Mouse (Mus musculus) retina, postnatal 1 day (tissue): ENCODE measurements around the gene Apmap.
"Not testable (repeated sequence)": the region's sequence is repeated elsewhere in the genome, so short reads cannot be mapped to it uniquely, and the experiment has no call there.

ENCODE experiments used
- DNase-seq: peaks from one replicate; pipeline ENCODE4 v3.0.0-alpha.2; 2012

Gene Apmap

DNA sequence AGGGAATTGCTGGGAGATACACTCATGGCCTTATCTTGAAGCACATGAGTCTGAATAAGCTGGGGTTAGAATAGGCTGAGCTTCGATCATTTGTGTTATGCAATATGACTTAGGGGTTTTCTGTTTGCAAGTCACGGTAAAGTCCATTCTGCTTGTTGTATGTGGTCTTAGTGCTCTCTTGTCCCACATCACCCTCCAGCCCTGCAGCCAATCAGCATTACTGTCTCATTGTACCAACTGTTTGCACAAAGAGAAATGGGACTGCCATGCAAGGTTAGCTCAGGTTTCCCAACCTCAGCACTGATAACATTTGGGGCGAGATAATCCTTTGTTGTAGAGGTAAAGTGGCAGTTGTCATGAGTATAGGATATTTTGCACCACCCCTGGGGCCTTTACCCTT is 1.7 kb upstream of the Apmap start:
- no peak for DNase-seq

DNA sequence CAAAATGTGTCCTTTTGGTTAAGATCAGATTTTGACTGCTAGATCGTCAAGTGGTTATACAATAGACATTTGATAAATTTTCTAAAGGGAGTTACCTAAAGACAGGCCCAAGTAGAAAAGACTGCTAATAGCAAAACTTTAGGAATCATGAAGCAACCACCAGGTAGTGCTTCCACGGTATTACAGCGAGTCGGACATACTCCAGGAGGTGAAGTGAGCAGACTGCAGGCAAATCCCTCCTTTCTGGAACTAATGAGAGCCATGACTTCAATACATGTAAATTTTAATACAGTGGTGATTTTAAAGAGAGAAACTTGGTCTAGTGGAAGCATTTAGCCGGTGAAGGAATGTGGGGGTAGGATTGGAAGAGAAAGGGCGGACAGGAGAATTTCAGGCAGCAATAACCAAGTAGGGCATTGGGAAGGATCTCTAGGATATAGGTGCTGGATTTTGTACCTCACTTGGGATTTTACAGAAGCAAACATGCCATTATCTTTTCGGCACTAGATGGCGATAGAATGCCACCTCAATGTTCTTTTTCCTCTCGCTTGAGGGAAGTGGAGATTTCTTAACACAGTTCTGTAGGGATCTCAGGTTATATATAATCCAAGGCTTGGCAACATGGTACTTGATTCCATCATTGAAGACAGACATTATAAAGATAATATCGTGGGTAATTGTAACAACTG is 649 bp upstream of the Apmap start:
- DNase-seq = peak; percentile 88

DNA sequence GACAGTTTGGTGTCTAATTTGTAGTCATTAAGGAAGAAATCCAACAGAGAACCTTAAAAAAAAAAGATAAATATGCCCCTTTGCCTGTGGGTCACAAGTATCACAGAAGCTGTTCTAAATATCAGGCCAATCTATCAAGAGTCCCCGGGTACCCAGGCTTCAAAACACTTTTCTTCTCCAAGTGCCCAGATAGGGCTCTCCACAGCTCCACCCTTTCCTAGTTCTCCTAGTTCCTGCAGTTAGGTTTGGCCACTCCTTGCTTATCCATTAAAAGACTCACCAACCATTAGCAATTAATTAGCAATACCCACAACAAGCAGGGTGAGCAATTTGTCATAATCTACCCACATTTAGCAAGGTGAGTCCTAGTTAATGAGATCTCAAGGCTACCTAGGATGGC is 1.3 kb downstream of the Apmap start:
- DNase-seq = no peak

DNA sequence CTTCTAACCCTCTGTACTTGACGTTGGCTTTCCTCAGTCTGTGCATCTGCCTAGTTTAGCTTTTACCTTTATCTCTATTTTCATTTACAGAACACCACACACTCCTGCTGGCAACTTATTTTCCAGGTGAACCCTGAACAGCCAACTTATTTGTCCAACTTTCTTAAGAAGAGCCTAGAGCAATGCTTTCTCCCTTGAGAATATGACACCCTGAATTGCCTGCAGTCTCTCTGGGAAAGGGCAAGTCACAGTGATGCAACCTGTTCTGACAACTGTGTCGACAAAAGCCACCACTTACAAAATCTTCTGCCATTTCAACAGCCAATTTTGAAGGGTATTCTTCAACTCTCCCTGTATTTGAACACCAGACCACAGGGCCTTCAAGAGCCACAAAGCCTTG is 3.6 kb downstream of the Apmap start:
- no peak for DNase-seq

DNA sequence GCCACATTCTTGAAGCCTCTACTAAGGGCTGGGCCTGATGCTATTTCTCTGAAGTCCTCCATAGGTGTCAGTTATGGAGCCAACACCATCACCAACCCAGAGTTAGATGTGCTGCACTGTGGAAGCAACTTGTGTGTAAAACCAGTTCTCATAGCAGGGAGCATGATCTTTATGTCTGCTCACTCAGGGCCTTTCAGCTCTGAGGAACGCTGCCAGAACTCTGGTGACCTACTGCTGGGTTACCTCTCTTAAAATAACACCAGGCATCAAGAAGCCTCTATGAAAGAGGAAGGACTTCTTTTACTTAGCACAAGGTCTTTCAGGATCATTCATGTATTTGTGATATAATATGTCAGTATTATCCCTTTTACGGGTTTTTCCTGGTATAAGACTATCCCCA is 6.2 kb downstream of the Apmap start:
- DNase-seq = no peak

DNA sequence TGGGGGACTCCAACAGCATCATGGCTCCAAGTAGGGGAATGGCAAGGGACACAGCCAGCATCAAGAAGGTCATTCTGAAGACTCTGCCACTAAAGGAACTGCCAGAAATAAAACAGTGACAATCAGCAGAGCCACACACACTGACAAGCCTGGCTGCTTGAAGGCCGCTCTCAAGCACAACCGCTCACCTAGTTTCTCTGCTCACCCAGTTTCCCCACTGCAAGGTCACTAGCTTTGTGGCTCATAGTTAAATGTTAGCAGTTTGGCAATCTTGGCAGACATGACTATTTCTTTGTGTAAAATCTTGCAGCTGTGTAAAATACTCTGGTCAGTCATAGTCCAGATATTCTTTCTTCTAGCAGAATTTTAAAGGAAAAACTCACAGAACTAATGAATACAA is 8.1 kb downstream of the Apmap start:
- no peak for DNase-seq

DNA sequence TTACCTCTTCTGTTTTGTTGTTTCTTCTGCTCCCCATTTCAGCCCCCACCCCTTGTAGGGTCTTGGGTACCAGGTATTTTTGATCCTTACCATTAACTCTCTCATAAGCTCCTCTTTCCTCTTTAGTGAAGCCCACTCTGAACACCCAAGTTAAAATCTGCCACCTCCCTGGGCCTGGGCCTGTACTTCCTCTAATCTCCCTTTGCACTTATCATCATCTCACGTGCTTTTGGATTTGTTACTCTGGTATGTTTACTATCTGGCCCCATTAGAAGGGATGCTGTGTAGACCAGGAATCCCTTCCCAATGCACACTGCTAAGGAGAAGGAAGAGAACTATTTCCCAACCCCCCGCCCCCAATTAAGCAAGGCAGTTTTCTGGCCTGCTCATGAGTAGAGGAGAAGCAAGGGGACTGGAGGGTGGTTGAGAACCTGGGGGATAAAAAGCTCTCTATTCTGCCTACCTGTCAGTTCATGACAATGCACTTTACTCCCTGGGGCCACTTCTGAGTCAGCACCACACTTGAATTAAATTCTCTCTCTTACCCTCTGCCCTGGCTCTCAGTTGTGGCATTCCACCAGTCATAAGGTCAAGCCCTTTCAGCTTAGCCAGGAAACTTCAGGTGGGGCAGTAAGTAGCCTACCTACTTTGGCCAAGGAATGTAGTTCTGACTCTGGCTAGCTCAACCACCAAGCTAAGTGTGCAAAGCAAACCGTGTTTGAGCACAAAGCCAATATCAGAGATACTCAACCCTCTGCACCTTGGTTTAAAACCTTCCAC is 12.8 kb downstream of the Apmap start:
- DNase-seq = no peak

DNA sequence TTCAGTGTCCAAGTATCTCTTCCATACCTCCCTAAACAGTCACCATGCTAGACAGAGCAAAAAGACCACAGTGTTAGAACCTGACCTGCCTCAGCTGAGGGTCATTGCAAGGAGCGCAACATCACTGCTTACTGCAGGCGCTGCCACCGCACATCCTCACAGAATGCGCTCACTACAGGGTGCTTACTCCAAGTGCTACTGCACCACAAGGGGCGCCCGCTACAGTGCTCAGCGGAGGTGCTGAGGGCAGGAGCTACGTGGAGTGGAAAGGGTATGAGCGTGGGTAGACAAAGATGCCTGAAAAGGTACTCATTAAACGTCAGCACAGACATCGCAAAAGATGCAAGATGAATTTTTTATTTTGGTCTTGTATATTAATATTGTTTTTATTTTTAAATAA is 19.3 kb downstream of the Apmap start:
- no peak for DNase-seq

DNA sequence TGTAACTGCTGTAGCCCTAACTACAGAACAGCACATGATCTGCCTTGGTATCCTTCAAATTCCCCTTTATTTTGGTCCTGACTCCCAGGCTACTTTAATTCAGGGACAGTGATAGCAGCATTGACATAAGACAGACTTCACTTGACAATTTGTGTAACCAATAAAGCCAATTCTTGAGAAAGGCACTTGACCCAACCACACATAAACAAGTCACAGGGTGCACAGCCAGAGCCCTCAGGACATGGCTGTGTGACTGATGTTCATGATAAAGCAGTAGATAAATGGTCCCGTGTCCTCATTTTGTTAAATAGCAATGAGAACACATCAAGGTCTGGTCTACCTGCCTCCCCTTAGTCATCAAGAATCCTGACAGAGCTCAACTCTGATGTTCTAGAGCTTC is 28.7 kb downstream of the Apmap start:
- no peak for DNase-seq

DNA sequence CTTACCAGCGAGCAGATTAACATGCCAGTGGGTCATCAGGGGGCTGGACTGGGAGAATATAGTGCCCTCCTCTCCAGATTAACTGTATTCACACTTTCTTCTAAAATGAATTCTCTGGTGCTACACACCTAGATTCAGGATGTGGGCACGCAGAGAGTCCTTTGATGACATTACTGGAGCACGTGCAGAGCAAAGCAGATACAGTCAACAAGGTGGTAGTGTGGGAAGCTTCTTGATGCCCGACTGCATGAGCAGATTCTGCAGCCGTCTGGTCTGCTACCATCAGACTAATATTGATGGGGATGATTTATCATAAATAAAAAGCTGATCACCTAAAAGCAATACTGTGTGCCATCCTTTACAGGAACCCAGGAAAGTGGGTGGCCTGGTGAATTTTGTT is 29.8 kb downstream of the Apmap start:
- DNase-seq = no peak

DNA sequence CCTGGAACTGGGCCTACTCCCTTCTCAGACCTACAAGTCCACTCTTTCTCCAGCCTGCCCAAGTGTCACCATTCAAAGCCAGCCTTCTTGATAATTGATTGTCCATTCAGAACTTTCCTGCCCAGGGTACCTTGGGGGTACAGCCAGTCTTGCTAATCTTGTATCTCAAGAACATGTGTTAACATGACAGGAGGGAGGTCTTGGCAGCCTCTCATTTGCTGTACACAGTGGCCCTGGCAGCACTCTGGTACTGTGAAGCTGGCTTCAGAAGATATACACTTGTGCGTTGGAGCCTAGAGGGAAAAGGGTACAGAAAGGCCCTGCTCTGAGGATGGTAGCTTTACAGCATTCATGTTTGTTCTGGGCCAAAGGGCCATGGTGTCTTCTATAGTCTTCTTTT is 32.1 kb downstream of the Apmap start:
- DNase-seq = no peak

DNA sequence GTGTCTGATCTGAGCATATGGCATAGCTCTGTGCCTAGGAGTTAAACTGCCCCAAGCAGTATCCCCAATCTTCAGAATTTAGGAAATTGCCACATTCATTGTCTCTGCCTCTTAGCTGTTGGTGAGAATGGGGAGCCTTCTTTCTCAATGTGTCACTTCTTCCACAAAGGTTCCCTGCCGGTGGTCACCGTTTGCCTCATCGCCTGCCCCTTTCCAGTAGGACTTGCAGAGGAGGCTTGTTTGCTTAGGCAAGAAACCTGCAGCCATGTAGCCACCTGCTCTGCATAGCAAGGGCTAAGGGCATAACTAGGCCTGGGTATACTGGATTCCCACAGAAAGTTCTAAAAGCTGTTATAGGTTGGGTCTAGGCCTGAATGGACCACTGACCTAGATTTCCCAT is 35.9 kb downstream of the Apmap start:
- no peak for DNase-seq

DNA sequence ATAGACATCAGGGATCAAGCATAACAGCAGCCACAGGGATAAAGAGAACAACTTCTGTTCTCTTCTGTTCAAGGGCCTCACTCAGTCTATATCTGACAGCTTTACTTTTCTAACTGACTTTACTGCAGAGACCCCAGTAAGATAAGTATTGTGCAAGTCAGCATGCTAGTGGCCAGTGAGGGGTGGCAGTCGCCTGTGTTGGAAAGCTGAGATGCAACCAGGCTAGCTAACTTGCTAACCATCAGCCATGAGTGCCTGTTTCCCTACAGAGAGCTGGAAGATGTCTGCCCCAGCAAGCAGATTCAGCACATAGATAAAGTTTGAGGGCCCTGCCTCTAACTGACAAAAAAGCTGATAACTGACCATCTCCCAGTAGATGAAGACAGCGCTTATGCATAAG is 37.6 kb downstream of the Apmap start:
- no peak for DNase-seq

DNA sequence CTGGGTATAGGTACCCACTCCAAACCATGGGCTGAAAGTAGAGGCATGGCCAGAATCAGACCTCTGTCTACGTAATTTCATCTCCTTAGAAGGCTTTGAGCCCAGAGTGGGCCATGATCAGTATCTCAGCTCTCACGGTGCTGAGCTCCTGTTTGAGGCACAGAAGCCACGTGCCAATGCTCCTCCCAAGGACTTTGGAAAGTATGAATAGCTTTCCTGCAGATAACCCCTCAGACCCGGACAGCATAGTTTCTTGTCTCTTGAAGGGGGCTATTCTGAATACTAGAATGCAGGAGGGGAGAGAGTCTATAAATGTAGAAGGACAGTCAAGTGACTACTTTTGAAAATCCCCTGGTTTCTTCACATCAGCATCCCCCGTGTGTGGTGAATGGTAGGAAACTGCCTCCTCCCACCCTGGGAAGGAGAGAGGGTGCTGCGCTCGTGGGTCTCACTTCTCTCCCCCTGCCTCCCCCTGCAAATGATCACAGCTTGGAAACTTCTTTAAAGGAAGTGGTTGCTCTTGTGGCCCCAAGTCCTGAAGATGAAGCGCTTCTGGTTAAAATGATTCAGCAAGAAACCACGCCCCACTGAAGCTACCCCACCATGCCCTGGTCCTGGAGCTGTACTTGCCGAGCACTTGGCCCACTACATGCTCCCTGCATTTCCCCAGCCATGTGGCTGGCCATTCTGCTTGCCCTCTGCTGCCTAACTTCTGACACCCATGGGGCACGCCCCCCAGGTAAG is 38.3 kb downstream of the Apmap start, which contains the start of gene Cst7:
Cst7 (plus strand) TSS at position 569 of the 744 bp plus-strand sequence.
- DNase-seq = no peak

DNA sequence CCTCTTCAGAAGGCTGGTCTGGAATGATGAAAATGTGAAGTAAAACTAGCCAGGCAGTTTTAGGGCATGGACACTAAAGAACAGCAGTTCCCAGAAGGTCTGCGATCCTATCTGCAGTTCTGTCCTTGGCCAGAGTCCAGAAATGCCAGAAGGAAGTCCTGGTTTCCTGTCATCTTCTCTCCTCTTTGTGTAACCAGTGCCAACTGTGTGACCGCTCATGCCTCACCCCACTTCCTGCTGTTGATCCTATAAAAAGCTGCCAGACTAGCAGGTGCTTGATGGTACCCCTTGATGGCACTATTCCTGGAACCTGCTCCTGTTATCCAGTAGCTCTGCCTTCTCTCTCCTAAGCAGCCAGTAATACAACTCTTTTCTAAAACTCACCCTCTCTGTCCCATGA is 41.3 kb downstream of the Apmap start:
- no peak for DNase-seq

DNA sequence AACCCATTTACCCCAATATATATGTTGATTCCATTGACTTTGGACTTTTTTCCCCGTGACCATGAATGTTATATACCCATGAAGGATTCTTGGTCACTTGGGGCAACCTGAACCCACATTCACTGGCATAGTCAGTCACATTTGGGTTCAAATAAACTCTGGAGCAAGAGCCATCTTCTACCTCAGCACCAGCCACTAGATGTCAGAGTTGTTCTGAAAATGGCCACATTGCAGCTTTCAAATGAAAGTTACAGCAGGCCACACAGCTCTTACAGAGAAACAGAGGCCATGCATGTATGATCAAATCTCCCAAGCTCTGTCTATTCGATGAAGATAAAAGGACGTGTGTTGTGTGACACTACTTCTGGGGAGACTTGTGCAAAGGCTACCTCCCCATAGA is 49.8 kb downstream of the Apmap start:
- DNase-seq = peak; percentile 29

DNA sequence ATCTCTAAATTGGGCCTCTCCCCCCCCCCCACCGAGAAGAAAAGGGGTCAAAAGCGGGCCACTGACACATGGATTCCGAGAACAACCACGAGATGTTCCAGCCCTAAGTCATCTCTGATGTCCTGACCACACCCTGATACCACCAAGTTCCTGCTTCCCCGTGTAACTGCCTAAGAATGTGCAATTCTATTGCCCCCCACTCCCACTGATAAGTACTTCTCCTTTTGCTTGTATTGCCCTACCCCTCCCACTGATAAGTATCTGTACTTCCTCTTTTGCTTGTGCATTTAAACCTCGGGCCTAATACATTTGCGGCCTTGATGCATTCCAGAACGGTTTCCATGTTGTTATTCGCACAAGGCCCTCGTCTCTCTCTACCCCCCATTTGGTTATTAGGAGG is 58.8 kb downstream of the Apmap start:
- not testable (repeated sequence) for DNase-seq
